Comparison of ENCODE assay signal across 8 mouse cellular contexts in the genomic region with DNA sequence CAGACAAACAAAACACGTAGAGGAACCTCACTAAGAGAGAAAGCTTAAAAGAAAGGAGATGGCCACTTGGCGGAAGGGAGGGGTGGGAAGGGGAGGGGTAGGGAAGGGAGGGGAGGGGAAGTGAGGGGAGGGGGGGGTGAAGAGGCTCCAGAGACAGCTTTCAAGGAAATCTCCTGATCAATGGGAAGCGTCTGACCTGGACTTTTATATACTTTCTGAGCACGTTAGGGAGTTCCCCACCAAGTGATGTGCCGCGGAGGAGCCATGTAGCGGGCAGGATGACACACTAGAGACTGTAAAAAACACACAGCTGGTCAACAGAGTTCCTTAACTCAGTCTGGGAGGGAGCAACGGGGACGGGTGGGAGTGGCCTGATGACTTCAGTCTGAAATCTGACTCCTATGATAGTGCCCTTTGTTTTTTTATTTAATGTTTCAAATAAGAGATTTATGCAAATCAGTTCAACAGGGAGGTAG. TPM values are rescaled to one million over a fixed set of nuclear protein-coding genes. Genes with fewer than 3 reads are reported as not detected.
DNase-seq lines count a peak whose midpoint lies in the region; ATAC-seq and TF ChIP-seq lines count a peak whose summit lies in the region.

No protein-coding gene starts in this region.

- H3K9ac ChIP-seq in heart, embryonic 14.5 days (ENCODE audit: low read length) = peak overlapping the region; percentile 44; the same call in 1 of the 2 replicates
- no peak overlapping the region for H3K9ac ChIP-seq in midbrain, embryonic 12.5 days (replicated peaks)

- H3K27ac ChIP-seq in heart, embryonic 14.5 days (replicated peaks in 1 of 2; ENCODE audit: control insufficient read depth in 1 of 2, insufficient read depth in 1 of 2, low read depth in 2 of 2, low read length in 2 of 2) = no peak overlapping the region; a peak in 2 of 4 replicates
- H3K27ac ChIP-seq in limb, embryonic 10.5 days = peak overlapping the region; percentile 67
- 0 out of 2 replicates have a peak overlapping the region, but pooled peaks have one; percentile 15 for H3K27ac ChIP-seq in midbrain, embryonic 12.5 days (replicated peaks)
- H3K27ac ChIP-seq in testis, adult 2 months (ENCODE audit: control insufficient read depth, insufficient read depth, low read depth, low read length) = no peak overlapping the region

- TF ChIP-seq POLR2A in testis, adult 2 months (IDR thresholded peaks at IDR 0.05; ENCODE audit: control insufficient read depth, low read depth, low read length) = no peak

- H3K27me3 ChIP-seq in heart, embryonic 14.5 days (ENCODE audit: control insufficient read depth, insufficient read depth, low read length) = no peaks in the 10 kb centered on the region
- no peaks in the 10 kb centered on the region for H3K27me3 ChIP-seq in limb, embryonic 10.5 days (ENCODE audit: low read depth, poor library complexity, severe bottlenecking)
- peaks cover 7% of the 10 kb centered on the region; the same call in 1 of the 2 replicates for H3K27me3 ChIP-seq in midbrain, embryonic 12.5 days
- no peaks in the 10 kb centered on the region for H3K27me3 ChIP-seq in testis, adult 2 months (ENCODE audit: control insufficient read depth, insufficient read depth, low read length)

- no peak for TF ChIP-seq CTCF in testis, adult 2 months (IDR thresholded peaks at IDR 0.05; ENCODE audit: control insufficient read depth, insufficient read depth, insufficient replicate concordance, low read depth, low read length)

- ATAC-seq in heart, embryonic 14.5 days (ENCODE audit: insufficient number of reproducible peaks, insufficient read depth, low FRiP score, low read depth) = no peak
- ATAC-seq in midbrain, embryonic 12.5 days (ENCODE audit: low FRiP score, low read depth) = peak; percentile 30; the same call in 1 of the 2 replicates

- DNase-seq in MEL-GATA-1-ER (ENCODE audit: extremely low read depth, low read depth) = peak; percentile 53
- peak; percentile 71 for DNase-seq in embryo, embryonic 11 days
- DNase-seq in limb, embryonic 10.5 days (ENCODE audit: low spot score) = peak; percentile 58
- DNase-seq in cerebellum, adult 18-20 months = no peak
- DNase-seq in left cerebral cortex, adult 11 months (ENCODE audit: low spot score) = no peak

- no peaks in the 10 kb centered on the region for H3K9me3 ChIP-seq in heart, embryonic 14.5 days (ENCODE audit: control insufficient read depth, low read length)
- H3K9me3 ChIP-seq in limb, embryonic 10.5 days (replicated peaks) = no peaks in the 10 kb centered on the region
- no peaks in the 10 kb centered on the region for H3K9me3 ChIP-seq in midbrain, embryonic 12.5 days

- no peaks in the 10 kb centered on the region; a peak in 1 of 4 replicates for H3K4me1 ChIP-seq in heart, embryonic 14.5 days (ENCODE audit: control insufficient read depth in 2 of 2, insufficient read depth in 2 of 2, low read length in 2 of 2)
- peaks cover 25% of the 10 kb centered on the region for H3K4me1 ChIP-seq in limb, embryonic 10.5 days
- peaks cover 13% of the 10 kb centered on the region for H3K4me1 ChIP-seq in midbrain, embryonic 12.5 days
- H3K4me1 ChIP-seq in testis, adult 2 months (ENCODE audit: control insufficient read depth, insufficient read depth, low read length) = no peaks in the 10 kb centered on the region; the same call in 1 of the 2 replicates

- no peaks in the 10 kb centered on the region for H3K36me3 ChIP-seq in heart, embryonic 14.5 days (ENCODE audit: control insufficient read depth, insufficient read depth, low read length)
- H3K36me3 ChIP-seq in limb, embryonic 10.5 days = no peaks in the 10 kb centered on the region
- H3K36me3 ChIP-seq in midbrain, embryonic 12.5 days = no peaks in the 10 kb centered on the region
- H3K36me3 ChIP-seq in testis, adult 2 months (ENCODE audit: control insufficient read depth, insufficient read depth, low read length) = no peaks in the 10 kb centered on the region

- H3K4me2 ChIP-seq in heart, embryonic 14.5 days (ENCODE audit: low read length) = peak overlapping the region; percentile 63
- peak overlapping the region; percentile 50 for H3K4me2 ChIP-seq in midbrain, embryonic 12.5 days (replicated peaks)

- H3K4me3 ChIP-seq in heart, embryonic 14.5 days (ENCODE audit: control insufficient read depth in 1 of 2, insufficient read depth in 1 of 2, low read depth in 1 of 2, low read length in 2 of 2) = peak overlapping the region; percentile 35 to 43
- peak overlapping the region; percentile 43 for H3K4me3 ChIP-seq in limb, embryonic 10.5 days
- peak overlapping the region; percentile 28 for H3K4me3 ChIP-seq in midbrain, embryonic 12.5 days
- peak overlapping the region; percentile 45 for H3K4me3 ChIP-seq in testis, adult 2 months (ENCODE audit: control insufficient read depth, low read depth, low read length)

- 1% methylated on average over 9 of the region's 9 CpGs for WGBS in heart, embryonic 14.5 days
- WGBS in limb, embryonic 10.5 days = 1% methylated on average over 9 of the region's 9 CpGs
- WGBS in midbrain, embryonic 12.5 days = 3% methylated on average over 8 of the region's 9 CpGs

RNA-seq across cellular contexts. Expression of a gene that starts 6.5 kb away (rescaled TPM):
- 15.4 and 16.6 TPM in 2 replicates for polyA plus RNA-seq in heart, embryonic 14.5 days (2014; fragmentation: Nextera tagmentation; extraction: Ambion mirVana)
- polyA plus RNA-seq in limb, embryonic 10.5 days (2016; fragmentation: Nextera tagmentation; extraction: Ambion mirVana) = 15.3 and 17.6 TPM in 2 replicates
- 12.4 and 12.9 TPM in 2 replicates for polyA plus RNA-seq in midbrain, embryonic 12.5 days (2016; fragmentation: Nextera tagmentation; extraction: Ambion mirVana)
- polyA plus RNA-seq in testis, adult 2 months (2012; rRNA removed) = 109 and 111 TPM in 2 replicates

RNA-seq across cellular contexts. Expression of a gene that starts 11.0 kb away (rescaled TPM):
- 213 and 228 TPM in 2 replicates for polyA plus RNA-seq in heart, embryonic 14.5 days (2014; fragmentation: Nextera tagmentation; extraction: Ambion mirVana)
- polyA plus RNA-seq in limb, embryonic 10.5 days (2016; fragmentation: Nextera tagmentation; extraction: Ambion mirVana) = 425 and 451 TPM in 2 replicates
- polyA plus RNA-seq in midbrain, embryonic 12.5 days (2016; fragmentation: Nextera tagmentation; extraction: Ambion mirVana) = 350 and 358 TPM in 2 replicates
- 173 and 198 TPM in 2 replicates for polyA plus RNA-seq in testis, adult 2 months (2012; rRNA removed)

RNA-seq across cellular contexts. Expression of a gene that starts 29.3 kb away (rescaled TPM):
- 3.2 and 3.3 TPM in 2 replicates for polyA plus RNA-seq in heart, embryonic 14.5 days (2014; fragmentation: Nextera tagmentation; extraction: Ambion mirVana)
- 9.3 and 10.0 TPM in 2 replicates for polyA plus RNA-seq in limb, embryonic 10.5 days (2016; fragmentation: Nextera tagmentation; extraction: Ambion mirVana)
- polyA plus RNA-seq in midbrain, embryonic 12.5 days (2016; fragmentation: Nextera tagmentation; extraction: Ambion mirVana) = 8.3 and 9.2 TPM in 2 replicates
- polyA plus RNA-seq in testis, adult 2 months (2012; rRNA removed) = 16.7 and 17.0 TPM in 2 replicates

Comparison
In these comparisons a context has a peak if more than half of its experiments do, and no peak if none do; other contexts are left out.
1. DNase-seq: peak in MEL-GATA-1-ER (single experiment), embryo, embryonic 11 days (single experiment) and limb, embryonic 10.5 days (single experiment); none in cerebellum, adult 18-20 months (0 of 2) and left cerebral cortex, adult 11 months (single experiment).
2. H3K27ac ChIP-seq: peak in limb, embryonic 10.5 days (single experiment) and midbrain, embryonic 12.5 days (single experiment); none in heart, embryonic 14.5 days (0 of 2) and testis, adult 2 months (single experiment).
3. Peak in every context shown above with its lines, with median percentiles within 50 percentile points of each other: H3K4me3 ChIP-seq.